Mouse (Mus musculus) ovary, postnatal 14 days (tissue): Measurements from ENCODE around the gene Prdm16.

ENCODE experiments used
- DNase-seq: peaks from one replicate; pipeline ENCODE4 v3.0.0; 2022; ENCODE audit warnings: low spot score

The Prdm16 gene

DNA sequence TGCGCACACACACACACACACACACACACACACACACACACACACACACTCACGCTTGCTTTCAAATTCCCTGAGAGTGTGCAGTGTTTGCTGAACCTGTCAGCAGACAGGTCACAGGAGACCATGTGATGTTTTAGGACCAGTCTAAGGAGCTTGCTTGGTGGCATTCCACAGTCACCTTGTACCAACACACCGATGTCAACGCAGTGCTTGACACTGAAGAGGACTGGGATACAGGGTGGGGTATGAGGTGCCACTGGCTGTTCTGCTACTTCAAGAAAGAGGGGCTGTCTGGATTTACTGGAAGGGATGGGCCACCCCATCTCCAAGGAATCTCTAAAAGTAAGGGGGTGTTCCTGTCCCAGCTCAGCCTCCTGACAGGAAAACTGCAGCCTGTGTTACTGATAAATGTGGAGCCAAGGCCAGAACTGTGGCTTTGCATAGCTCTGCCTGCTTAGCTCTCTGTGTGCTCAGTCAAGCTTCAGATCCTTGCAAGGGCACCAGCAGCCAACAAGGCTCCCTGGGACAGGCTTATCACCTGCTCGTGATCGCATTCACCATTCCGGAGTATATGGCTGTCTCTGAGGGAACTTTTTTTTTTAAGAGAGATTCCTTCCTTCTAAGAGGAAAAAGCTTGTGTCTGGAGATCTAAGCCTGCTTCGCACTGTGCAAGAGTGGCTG is 157.6 kb downstream of the Prdm16 start:
- no peak for DNase-seq

DNA sequence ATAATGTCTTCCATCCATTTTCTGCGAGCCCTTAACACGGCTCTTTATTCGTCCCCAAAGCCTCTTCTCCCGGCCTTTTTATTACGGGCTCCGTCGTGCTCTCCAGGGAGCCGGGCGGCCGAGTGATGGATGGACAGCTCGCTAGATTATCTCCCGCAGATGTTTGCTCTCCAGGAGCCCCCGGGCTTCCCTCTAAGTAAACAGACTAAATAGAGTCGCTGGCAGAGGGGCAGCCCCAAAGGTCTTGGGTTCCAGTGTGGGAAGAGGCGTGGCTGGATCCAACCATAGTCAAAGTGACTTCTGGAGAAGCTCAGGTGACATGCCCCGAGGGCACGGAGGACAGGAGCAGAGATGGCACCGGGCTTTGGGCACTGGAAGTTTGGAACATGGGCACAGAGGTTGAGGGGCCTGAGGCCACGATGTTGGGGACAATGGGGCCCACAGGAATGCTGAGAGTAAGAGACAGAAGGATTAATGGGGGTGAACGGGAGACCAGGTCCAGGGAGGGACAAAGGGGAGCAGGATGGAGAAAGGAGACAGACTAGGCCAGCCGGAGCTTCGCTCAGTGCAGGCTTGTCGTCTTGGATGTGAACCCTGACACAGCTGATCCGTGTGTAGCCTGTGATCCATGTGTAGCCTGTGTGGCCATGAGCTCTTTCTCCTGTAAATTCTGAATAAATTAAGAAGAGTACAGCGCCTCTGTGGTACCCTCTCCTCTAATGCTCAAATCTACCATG is 162.9 kb downstream of the Prdm16 start:
- no peak for DNase-seq

DNA sequence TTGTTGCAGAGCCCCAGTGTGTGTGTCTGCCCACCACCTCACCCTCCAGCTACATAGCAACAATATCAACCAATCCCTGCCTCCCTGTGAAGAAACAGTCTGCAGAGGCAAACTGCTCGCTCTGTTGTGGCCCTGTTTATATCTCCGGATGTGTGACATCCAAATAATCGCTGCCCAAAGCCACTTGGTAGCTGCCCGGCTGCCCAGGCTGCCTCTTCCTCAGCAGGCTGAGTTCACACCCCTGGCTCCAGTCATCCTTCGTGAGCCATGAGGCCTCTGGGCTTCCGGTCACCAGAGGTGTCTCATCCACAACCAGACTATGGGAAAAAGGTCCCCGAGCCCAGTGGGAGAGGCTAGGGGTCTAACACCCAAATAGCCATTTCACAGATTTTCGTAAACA is 164.1 kb downstream of the Prdm16 start:
- DNase-seq, result no peak

DNA sequence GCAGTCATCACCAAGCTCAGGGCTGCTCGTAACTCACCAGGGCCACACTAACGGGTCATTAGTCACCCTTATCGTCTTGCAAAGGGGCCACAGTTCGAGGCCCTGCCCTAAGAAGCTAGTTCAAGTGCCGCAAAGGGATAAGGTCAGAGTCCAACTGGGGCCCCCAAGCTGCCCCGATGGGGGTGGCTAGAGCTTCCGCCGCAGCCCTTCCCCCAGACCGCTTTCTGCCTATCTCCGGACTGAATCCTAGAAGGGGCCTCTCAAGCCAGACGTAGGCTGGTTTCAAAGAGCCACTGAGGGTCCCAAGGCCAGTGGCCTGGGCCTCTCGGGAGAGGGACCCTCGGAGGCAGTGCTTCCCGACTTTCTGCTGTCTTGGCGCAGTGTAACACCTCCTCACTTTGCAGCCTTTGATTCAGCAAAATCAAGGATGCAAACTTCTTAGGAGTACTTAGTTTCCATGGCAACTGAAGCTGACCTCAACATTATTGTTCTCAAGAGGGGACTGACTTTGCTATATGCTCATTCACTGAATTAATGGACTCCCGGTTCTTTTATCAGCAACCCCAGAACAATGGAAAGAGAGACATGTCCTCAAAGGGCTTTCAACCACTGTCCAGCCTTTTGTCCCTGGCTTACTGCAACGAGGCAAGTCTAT is 165.1 kb downstream of the Prdm16 start:
- no peak for DNase-seq

DNA sequence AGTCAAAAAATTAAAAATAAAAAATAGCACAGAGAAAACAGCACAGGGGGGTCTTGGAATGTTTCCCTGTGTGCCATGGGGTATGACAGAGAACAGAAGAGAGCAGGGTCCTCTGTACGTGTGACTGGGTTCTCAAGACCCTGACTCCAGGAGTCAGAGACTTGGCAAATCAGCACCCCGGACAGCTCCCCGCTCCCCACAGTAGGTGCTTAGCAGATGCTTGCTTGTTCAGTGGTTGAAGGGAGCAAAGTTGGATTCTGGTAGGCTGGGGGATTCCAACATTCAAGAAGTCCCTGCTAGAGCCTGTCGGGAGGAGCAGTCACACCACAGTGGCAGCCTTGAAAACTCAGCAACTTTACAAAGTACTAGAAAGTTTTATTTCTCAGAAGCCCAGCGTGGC is 170.4 kb downstream of the Prdm16 start:
- no peak for DNase-seq

DNA sequence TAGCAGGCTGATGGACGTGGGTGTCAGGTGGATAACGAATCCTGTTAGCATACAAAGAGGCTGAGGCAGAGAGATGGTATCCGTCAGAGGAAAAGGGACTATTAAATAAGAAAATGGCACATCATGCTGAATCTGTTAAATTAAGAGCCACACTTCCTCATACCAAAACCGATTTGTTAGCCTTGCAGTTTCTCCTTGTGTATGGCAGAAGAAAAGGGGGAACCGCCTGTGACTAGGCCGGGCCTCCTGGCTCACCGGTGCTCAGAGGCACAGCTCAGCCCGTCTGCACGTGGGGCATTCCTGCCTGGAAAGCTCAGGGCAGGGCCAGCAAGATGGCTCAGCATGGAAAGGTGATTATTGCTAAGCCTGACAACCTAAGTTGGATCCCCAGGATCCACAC is 171.6 kb downstream of the Prdm16 start:
- DNase-seq, result no peak

DNA sequence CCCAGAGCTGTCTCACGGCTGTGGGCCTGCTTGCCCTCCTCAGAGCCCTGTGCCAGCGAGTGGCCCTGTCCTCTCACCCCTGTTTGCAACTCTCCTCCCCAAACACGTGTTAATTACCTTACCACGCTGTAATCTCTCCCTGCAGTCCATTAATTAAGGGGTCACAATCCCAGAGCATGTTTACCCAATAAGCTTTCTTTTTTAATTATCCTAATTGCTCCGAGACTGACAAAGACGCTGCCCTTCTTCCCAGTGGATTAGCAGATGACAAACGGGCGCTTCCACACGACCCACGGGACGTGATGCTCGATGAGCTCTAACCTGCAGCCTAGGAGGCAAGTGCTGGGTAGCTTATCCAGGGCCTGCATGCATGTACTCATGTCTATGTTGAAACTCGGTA is 176.7 kb downstream of the Prdm16 start:
- DNase-seq, result no peak

DNA sequence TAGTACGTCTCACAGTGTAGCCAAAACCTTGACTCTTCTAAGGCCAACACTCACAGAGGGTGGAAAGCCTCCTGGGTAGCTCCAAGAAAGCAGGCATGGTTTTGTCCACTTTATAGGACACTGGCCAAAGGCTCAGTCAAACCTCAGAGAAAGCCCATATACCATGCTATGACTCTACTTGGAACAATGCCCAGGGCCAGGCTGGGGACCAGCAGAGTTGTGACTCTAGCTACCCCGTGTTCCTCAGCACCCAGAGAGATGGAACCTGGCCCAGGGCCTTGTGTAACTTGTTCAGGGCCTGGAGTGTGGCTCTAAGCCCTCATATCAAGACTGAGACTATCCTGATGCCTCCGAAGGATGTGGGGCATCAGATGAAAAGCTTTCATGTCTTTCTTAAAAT is 178.9 kb downstream of the Prdm16 start:
- DNase-seq, result no peak

DNA sequence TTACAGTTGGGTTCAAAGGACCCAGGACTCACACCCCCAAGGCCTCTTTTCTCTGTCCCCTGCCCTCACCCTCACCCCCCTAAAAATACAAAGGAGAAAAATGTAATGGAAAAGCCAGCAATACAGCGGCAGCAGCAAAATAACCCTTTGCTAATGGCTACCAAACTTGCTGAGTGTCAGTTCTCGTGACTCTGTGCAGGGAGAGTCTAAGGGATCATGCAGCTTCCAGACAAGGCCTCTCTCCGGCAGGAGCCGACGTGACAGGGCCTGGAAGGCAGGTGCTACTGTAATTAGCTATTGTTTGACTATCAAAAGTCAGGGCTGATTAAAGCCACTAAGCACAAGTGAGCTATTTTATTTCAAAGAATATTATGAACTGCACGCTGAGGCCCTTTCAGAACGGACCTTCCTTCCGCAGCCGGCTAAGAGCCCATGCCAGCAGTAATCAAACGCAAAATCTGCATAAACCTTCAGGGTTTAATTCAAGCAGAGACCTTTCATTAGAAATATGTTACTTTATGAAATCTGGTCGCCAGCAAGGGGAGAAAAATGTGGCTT is 180.3 kb downstream of the Prdm16 start:
- DNase-seq, result no peak

DNA sequence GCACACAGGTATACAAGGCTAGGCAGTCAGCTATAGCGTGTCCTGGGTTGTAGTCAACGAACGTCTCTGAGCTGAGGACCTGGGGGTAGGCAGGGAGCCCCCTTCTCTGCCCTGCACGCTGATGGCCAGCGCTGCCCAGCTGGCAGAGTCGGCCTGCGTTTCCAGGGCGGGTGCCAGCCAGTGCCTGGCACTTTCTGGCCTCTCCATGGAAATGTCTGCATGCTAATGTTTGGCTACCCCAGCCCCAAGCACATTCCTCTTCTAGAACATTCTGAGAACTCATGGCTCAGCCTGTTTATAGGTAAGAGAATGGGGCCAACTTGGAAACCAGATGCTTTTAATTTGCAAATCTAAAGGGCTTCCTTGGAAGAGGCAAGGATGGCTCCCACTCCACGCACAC is 186.2 kb downstream of the Prdm16 start:
- DNase-seq, result no peak

DNA sequence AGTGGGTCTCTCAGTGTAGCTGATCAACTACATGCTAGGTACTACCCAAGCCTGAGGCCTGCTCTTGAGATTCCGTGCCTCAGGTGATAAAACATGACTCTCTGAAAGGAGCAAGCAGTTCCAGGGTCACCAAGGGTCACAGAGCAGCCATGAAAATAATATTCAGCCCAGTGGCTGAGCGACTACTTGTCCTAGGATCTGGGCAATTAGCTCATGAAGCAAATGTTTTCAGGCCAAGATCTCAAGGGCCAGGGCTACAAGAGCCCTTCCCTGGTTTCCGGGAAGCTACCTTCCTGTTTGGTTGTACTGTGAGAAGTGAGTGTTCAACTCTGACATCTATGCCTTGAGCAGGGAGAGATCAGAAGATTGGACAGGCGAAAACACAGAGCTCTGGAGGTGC is 186.6 kb downstream of the Prdm16 start:
- DNase-seq, result no peak

DNA sequence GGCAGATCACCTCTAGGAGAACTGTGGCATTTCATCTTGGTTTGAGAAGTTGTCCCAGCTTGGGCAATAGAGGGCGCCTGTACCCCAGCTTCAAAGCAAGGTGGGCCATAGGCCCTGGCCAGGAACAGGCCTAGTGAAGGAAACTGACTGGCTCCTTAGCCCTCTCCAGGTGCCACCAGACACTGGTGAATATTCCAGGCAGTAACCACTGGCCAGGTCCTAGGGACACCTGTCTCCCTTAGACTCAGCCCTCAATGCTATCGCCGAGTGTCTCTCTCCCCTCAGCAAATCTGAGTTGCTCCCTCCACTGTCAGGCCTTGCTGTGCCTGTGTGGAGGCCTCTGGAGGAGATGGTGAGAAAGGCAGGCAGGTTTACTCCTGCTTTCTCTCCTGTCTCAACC is 187.3 kb downstream of the Prdm16 start:
- DNase-seq, result peak; percentile 27

DNA sequence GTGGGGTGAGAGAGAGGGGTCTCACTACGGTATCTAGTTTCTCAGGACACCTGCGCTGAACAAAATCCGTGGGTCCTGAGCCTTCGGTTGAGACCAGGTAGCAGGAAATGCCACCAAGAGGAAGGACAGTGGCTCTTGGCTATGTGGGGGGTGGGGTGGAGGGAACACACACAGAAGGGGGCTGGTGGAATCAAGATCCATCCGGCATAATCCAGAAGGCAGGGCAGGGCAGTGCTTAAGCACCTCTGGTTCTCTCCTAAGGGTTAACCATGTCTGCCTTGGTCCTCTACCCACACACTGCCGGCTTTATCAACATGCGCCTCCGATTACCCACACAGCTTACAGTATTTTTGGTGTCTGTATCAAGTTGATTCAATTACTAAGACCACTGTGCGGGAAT is 191.0 kb downstream of the Prdm16 start:
- DNase-seq, result no peak

DNA sequence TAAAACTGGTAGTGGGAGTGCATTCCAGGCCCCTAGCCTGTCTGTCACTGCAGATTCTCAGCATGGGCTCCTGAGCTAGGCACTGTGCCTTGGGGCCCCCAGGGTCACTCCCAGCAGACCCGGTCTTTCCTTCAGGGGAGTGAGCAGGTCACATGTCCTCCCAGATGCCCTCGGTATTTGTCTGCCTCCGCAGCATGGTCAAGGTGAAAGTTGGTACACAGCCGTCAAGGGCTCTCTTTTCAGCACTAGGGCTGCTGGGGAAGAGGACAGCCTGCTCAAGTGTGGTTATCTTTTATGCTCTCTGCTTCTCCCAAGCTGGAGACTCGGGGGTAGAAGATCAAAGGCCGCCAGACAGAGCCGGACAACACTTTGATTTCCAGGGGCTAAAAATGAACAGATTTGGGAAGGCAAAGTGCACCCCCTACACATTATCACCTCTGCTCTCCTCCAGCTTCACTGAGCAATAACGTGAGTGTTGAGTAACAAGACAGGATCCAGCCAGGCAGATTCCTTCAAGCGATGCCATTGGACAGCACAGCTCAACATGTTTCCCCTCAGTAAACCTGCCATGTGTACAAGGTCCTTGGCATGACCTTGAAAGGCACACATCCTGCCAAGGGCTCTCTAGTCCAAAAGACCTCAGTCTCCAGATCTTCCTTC is 193.9 kb downstream of the Prdm16 start:
- no peak for DNase-seq

DNA sequence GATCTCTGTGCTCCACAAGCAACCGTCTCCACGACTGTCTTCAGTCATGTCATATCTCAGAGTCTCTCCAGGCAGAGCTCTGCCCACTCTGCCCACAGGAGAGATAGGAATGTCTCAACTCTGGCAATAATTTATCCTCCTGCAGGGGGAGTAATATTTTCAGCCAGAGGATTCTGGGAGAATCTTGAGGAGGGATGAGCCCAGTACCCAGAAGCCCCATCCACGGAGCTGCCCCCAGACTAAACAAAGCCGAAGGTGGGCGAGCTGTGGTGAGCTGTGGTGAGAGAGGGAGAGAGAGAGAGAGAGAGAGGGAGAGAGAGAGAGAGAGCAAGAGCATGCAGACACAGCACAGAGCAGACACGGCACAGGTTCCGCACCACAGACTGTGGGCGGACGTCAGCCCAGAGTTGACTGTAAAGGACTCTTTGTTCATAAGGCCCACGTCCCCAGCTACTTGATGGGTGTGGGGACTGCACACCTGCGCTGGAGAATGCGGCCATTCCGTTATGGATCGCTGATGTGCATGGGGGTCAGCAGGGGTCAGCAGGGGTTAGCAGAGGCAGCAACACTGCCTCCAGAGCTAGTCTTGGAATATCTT is 197.1 kb downstream of the Prdm16 start:
- no peak for DNase-seq

DNA sequence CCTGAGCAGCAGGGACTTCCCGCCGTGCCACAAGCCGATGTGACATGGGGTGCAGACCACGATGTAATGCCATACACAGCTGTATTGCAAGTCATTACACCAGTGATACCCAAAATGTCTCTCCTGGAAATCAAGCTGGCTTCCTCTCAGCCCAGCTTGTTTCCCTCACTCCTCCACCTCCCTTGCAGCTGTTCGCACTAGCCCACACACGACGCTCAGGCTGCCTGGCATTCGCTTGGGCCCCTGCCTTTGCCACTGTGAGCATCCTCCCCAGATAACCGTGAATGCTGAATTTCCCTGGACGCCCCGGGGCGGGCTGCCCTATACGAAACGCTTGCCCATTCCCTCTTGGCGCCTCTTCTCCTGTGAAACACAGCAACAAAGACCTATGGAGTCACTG is 198.1 kb downstream of the Prdm16 start:
- no peak for DNase-seq

DNA sequence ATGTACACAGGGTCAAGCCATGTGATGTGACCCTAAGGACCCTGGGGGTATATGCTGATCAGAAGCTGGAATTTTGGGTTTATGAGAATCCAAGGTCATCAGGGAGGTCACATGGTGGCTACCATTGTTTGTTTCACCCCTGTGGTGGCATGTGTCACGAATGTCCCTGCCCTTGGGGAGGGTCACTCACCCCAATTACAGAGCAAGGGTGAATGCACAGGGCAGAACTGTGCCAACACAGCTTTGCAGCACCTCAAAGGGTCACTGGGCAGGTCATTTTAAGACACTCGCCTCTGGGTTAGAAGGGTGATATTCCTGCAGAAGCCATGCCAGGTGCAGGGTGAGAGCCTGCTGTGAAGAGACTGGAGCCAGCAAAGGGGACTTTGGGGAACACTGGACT is 206.9 kb downstream of the Prdm16 start:
- DNase-seq, result no peak

DNA sequence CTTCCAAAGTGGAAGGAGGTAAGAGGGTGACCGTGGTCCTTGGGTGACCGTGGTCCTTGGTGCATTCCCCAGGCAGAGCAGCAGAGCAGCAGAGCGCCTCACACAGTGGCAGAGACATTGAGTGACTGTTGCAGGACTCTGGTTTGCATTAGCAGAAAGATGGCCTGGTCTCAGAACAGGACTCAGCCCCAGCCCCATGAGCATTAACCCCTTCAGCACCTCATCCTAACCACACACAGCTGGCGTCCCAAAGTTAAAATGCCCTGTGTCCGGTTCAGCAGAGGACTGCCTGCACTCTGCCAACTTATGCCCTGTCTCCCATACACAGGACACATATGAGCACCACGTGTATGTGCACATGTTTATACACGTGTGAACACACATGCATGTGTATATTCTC is 209.8 kb downstream of the Prdm16 start:
- no peak for DNase-seq

DNA sequence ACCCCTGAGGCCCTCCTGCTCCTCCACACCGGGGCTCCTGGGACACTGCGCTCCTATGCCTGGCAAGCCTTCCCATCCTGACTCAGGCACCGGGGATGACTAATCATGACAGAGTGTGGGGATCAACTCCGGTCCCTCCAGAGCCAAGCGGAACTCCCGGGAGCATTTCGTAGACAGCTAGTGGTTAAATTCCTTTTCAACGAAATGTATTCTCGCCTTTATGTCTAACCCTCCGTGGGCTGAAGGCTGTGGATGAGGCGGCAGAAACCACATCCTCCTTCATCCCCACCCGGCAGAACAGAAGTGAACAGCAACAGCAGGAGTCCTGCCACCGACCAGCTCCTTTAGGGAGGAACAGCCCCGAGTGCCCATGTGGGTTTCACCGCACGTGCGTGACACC is 211.4 kb downstream of the Prdm16 start:
- no peak for DNase-seq

DNA sequence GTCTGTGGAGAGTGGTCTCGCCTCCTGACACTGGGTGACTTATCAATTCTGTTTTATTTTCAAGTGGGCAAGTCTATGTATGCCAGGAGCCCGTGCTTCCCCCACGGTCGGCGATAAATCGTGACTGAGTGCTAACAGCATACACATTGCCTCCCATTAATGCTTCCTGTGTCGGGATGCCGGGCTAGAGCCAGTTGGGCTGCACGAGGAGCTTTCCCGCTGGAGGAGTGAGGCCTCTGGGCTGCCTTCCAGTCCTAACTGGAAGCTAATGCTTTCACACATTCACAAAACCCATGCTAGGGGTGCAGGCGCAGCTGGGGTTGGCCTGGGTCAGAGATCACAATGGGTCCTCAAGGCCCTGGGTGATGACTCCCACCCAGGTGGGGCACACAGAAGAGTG is 212.0 kb downstream of the Prdm16 start:
- no peak for DNase-seq

DNA sequence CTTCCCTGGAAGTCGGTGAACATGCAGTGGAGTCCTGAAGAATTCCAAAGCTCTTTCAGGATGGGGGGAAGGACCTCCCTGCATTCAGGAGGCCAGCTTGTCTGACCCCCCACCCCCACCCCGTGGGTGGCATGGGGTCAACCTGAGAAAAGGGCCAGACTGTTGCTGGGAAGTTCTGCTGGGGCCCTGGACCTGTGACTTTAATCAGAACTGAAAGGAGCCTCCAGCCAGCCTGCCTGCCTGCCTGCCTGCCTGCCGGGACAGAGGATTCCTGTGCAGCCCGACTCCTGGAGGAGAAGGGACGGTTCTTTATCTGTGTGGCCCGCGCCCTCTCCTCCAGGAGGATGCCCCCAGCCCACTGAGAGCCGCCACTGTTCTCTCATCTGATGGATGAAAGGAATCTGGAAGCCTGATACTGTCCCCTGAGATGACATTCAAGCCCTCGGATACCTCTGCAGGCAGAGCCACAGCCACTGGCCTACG is 214.2 kb downstream of the Prdm16 start:
- no peak for DNase-seq

DNA sequence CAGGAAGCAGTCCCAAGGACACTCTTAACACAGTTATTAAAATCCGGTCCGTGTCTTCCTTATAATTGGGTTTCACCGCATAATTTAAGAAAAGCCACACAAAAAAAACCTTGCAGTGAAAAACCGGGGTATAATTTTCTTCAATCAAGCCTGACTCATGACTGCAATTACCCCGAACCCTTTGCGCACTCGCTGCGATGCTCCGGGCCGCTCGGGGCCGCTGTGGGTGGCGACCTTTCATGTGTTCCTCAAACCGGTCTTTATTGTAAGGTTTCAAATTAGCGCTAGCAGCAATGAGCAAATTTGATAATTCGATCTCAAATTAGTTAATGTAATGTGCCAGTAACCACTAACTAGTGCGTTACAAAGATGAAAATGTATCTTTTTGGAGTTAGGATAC is 215.9 kb downstream of the Prdm16 start:
- no peak for DNase-seq
